Mouse (Mus musculus) E14TG2a.4 (cell line): ENCODE measurements around the gene Gm20538.
A peak's percentile ranks its signal among the peaks of the same experiment; 100 is the strongest.

ENCODE experiments used
- H3K27me3 ChIP-seq: 2 replicates; pipeline ENCODE4 v1.6.1; 2014; ENCODE audit warnings: low read length, control low read depth; ENCODE audit not compliant: insufficient read depth
- H3K36me3 ChIP-seq: 2 replicates; pipeline ENCODE4 v1.6.1; 2014; ENCODE audit warnings: low read length, control low read depth; ENCODE audit not compliant: insufficient read depth
- H3K4me1 ChIP-seq: replicated peaks from 2 replicates; pipeline ENCODE4 v1.6.1; 2014; ENCODE audit warnings: low read depth, low read length, control low read depth
- H3K4me3 ChIP-seq: replicated peaks from 2 replicates; pipeline ENCODE4 v1.5.1; 2014; ENCODE audit warnings: mild to moderate bottlenecking, low read length
- H3K9me3 ChIP-seq: 2 replicates; pipeline ENCODE4 v1.6.1; 2014; ENCODE audit warnings: low read length, control low read depth
- CTCF ChIP-seq: conservative IDR thresholded peaks from 2 replicates; pipeline ENCODE4 v1.5.1; 2014; ENCODE audit warnings: low read length
- NANOG ChIP-seq: IDR thresholded peaks from 2 replicates; pipeline ENCODE4 v1.6.1; 2014; ENCODE audit warnings: borderline replicate concordance, low read length, mixed read lengths
- POU5F1 ChIP-seq: IDR thresholded peaks from 2 replicates; pipeline ENCODE4 v1.6.1; 2014; ENCODE audit warnings: low read length, borderline replicate concordance

The Gm20538 gene

GRCm38 (mm10) chr19:44515769-44516168, 36.9 kb downstream of the Gm20538 start:
- H3K36me3 ChIP-seq, result no peaks in the 10 kb centered on the region
- no peak for TF ChIP-seq CTCF
- no peak for TF ChIP-seq NANOG
- no peak for TF ChIP-seq POU5F1
- peaks cover 72% of the 10 kb centered on the region for H3K27me3 ChIP-seq
- H3K4me1 ChIP-seq, result peaks cover 57% of the 10 kb centered on the region
- H3K4me3 ChIP-seq, result no peak overlapping the region
- H3K9me3 ChIP-seq, result peaks cover 11% of the 10 kb centered on the region

GRCm38 (mm10) chr19:44514521-44515451, 37.8 kb downstream of the Gm20538 start:
- TF ChIP-seq CTCF (no peak), NANOG (peak; percentile 36; the same call in 1 of the 2 replicates)
- Histone ChIP-seq H3K4me1 (peaks cover 67% of the 10 kb centered on the region), H3K4me3 (no peak overlapping the region), H3K36me3 (no peaks in the 10 kb centered on the region), H3K27me3 (peaks cover 82% of the 10 kb centered on the region), H3K9me3 (peaks cover 11% of the 10 kb centered on the region)

- H3K9me3 ChIP-seq, result peaks cover 11% of the 10 kb centered on the region
- H3K4me1 ChIP-seq, result peaks cover 62% of the 10 kb centered on the region
- H3K36me3 ChIP-seq, result no peaks in the 10 kb centered on the region
- H3K4me3 ChIP-seq, result no peak overlapping the region
- H3K27me3 ChIP-seq, result peaks cover 88% of the 10 kb centered on the region
- TF ChIP-seq NANOG, result no peak
- TF ChIP-seq CTCF, result no peak
- no peak for TF ChIP-seq POU5F1
Measured at GRCm38 (mm10) chr19:44513921-44514482, 38.6 kb downstream of the Gm20538 start.

GRCm38 (mm10) chr19:44513054-44513833, 39.4 kb downstream of the Gm20538 start:
- TF ChIP-seq POU5F1, result no peak
- no peak for TF ChIP-seq CTCF
- TF ChIP-seq NANOG, result no peak
- peaks cover 94% of the 10 kb centered on the region for H3K27me3 ChIP-seq
- no peak overlapping the region for H3K4me3 ChIP-seq
- no peaks in the 10 kb centered on the region for H3K36me3 ChIP-seq
- peaks cover 11% of the 10 kb centered on the region for H3K9me3 ChIP-seq
- peaks cover 54% of the 10 kb centered on the region for H3K4me1 ChIP-seq

- no peak overlapping the region for H3K4me3 ChIP-seq
Measured at GRCm38 (mm10) chr19:44512601-44513000, 40.0 kb downstream of the Gm20538 start.

GRCm38 (mm10) chr19:44511451-44512231, 41.0 kb downstream of the Gm20538 start:
- H3K36me3 ChIP-seq, result no peaks in the 10 kb centered on the region
- H3K27me3 ChIP-seq, result peaks cover 84% of the 10 kb centered on the region
- no peak for TF ChIP-seq POU5F1
- TF ChIP-seq NANOG, result no peak
- no peak for TF ChIP-seq CTCF
- H3K9me3 ChIP-seq, result peaks cover 11% of the 10 kb centered on the region
- H3K4me3 ChIP-seq, result peak overlapping the region; percentile 75
- H3K4me1 ChIP-seq, result peaks cover 39% of the 10 kb centered on the region

More at GRCm38 (mm10) chr19:44512601-44513000, 40.0 kb downstream of the Gm20538 start:
- no peaks in the 10 kb centered on the region for H3K36me3 ChIP-seq
- peaks cover 11% of the 10 kb centered on the region for H3K9me3 ChIP-seq
- peaks cover 90% of the 10 kb centered on the region for H3K27me3 ChIP-seq
- H3K4me1 ChIP-seq, result peaks cover 48% of the 10 kb centered on the region
- TF ChIP-seq CTCF (no peak), NANOG (no peak)

- peaks cover 11% of the 10 kb centered on the region for H3K9me3 ChIP-seq
- peak overlapping the region; percentile 75; the same call in 1 of the 2 replicates for H3K4me3 ChIP-seq
- H3K4me1 ChIP-seq, result peaks cover 35% of the 10 kb centered on the region
- H3K27me3 ChIP-seq, result peaks cover 83% of the 10 kb centered on the region
- TF ChIP-seq NANOG (no peak), CTCF (no peak), POU5F1 (no peak)
- no peaks in the 10 kb centered on the region for H3K36me3 ChIP-seq
Measured at GRCm38 (mm10) chr19:44510534-44511175, 42.0 kb downstream of the Gm20538 start.
